Mouse (Mus musculus) ES-E14 (cell line): ENCODE data around the gene 1700042G07Rik.

Source experiments
- CHD2 ChIP-seq: IDR thresholded peaks from 2 replicates; pipeline ENCODE4 v1.6.1; 2014; ENCODE audit warnings: mild to moderate bottlenecking, low read depth, low read length, inconsistent platforms
- MAFK ChIP-seq: IDR thresholded peaks from 2 replicates; pipeline ENCODE4 v1.6.1; 2014; ENCODE audit warnings: mild to moderate bottlenecking, low read depth, low read length, inconsistent platforms; ENCODE audit not compliant: insufficient read depth
- ZNF384 ChIP-seq: IDR thresholded peaks from 2 replicates; pipeline ENCODE4 v1.6.1; 2012; ENCODE audit warnings: low read depth, low read length, inconsistent platforms

GRCm38 (mm10) chr4:116141736-116142135 lies 31.4 kb upstream of the 1700042G07Rik start:
- no peak for TF ChIP-seq CHD2
- no peak for TF ChIP-seq ZNF384
- no peak for TF ChIP-seq MAFK
